Mouse (Mus musculus): ENCODE measurements around the gene Ppm1a. TPM values are rescaled to one million over a fixed set of nuclear protein-coding genes. Genes with fewer than 3 reads are reported as not detected.
A peak's percentile ranks its signal among the peaks of the same experiment; 100 is the strongest.

The Ppm1a gene
- total RNA-seq, 2 experiments from 2014 or later: 215 to 243 TPM

GRCm38 (mm10) chr12:72820940-72821431, 63.7 kb downstream of the Ppm1a start:
- DNase-seq (ENCODE audit: low spot score in 2 of 2): no peak

GRCm38 (mm10) chr12:72821589-72821988, 64.3 kb downstream of the Ppm1a start:
- DNase-seq (ENCODE audit: low spot score in 2 of 2): no peak

- DNase-seq (ENCODE audit: low spot score in 2 of 2): no peak
Observed at GRCm38 (mm10) chr12:72825656-72826055, 68.4 kb downstream of the Ppm1a start.

- DNase-seq (ENCODE audit: low spot score in 2 of 2): no peak
Observed at GRCm38 (mm10) chr12:72828846-72829556, 71.7 kb downstream of the Ppm1a start.

GRCm38 (mm10) chr12:72829777-72830176, 72.5 kb downstream of the Ppm1a start:
- no peak for DNase-seq (ENCODE audit: low spot score in 2 of 2)

GRCm38 (mm10) chr12:72830317-72830716, 73.1 kb downstream of the Ppm1a start:
- DNase-seq (ENCODE audit: low spot score in 2 of 2): no peak

GRCm38 (mm10) chr12:72831711-72832432, 74.6 kb downstream of the Ppm1a start:
- peak; percentile 42 to 61 for DNase-seq (ENCODE audit: low spot score in 2 of 2)

- no peak for DNase-seq (ENCODE audit: low spot score in 2 of 2)
Observed at GRCm38 (mm10) chr12:72834773-72835517, 77.7 kb downstream of the Ppm1a start.

GRCm38 (mm10) chr12:72835518-72836015, 78.3 kb downstream of the Ppm1a start:
- DNase-seq (ENCODE audit: low spot score in 2 of 2): no peak

GRCm38 (mm10) chr12:72837302-72837701, 80.0 kb downstream of the Ppm1a start:
- DNase-seq (ENCODE audit: low spot score in 2 of 2): no peak

- no peak for DNase-seq (ENCODE audit: low spot score in 2 of 2)
Observed at GRCm38 (mm10) chr12:72841500-72841899, 84.2 kb downstream of the Ppm1a start.

- DNase-seq (ENCODE audit: low spot score in 2 of 2): no peak
Observed at GRCm38 (mm10) chr12:72843135-72843534, 85.9 kb downstream of the Ppm1a start.

- DNase-seq (ENCODE audit: low spot score in 2 of 2): no peak
Observed at GRCm38 (mm10) chr12:72843555-72843954, 86.3 kb downstream of the Ppm1a start.

- DNase-seq (ENCODE audit: low spot score in 2 of 2): no peak
Observed at GRCm38 (mm10) chr12:72843973-72844620, 86.8 kb downstream of the Ppm1a start.

GRCm38 (mm10) chr12:72845946-72846345, 88.7 kb downstream of the Ppm1a start:
- DNase-seq (ENCODE audit: low spot score in 2 of 2): no peak

- peak in 1 of 2 experiments; percentile 50 for DNase-seq (ENCODE audit: low spot score in 2 of 2)
Observed at GRCm38 (mm10) chr12:72847725-72848124, 90.5 kb downstream of the Ppm1a start.

Other genes starting within 250 kb of the Ppm1a start
- gene Pcnx4, start 221.1 kb upstream of the Ppm1a start, total RNA-seq (2021): 10 to 100 TPM; 27.5 to 30.4 TPM
- gene Gm4756, start 107.8 kb upstream of the Ppm1a start, total RNA-seq (2021): under 1 TPM in 1 of 2 experiments, not detected in 1; 0.55 TPM
- gene Dhrs7, start 92.5 kb upstream of the Ppm1a start, total RNA-seq (2021): 10 to 100 TPM; 42.7 to 43.5 TPM
- not detected for gene Six6, start 182.4 kb downstream of the Ppm1a start, total RNA-seq (2021)
- 1 to 10 TPM; 4.2 to 6.2 TPM for gene 4930447C04Rik, start 183.3 kb downstream of the Ppm1a start, total RNA-seq (2021)

Measured in layer of hippocampus, postnatal 14 days (tissue).